Mouse (Mus musculus) CD4-positive, CD25-positive, alpha-beta regulatory T cell, adult 2 months (primary cell): Measurements from ENCODE around the gene Ube4a.
A peak's percentile ranks its signal among the peaks of the same experiment; 100 is the strongest.
"Not testable (repeated sequence)": the region's sequence is repeated elsewhere in the genome, so short reads cannot be mapped to it uniquely, and the experiment has no call there.

Experiments
- DNase-seq: peaks from one replicate; pipeline ENCODE4 v3.0.0-alpha.2; 2012; ENCODE audit warnings: low read depth, low spot score

Gene Ube4a

GRCm38 (mm10) chr9:44981104-44981503 is 15.7 kb upstream of the Ube4a start:
- peak; percentile 38 for DNase-seq

GRCm38 (mm10) chr9:44980242-44980641 is 14.8 kb upstream of the Ube4a start, which contains the start of gene Cd3g:
Cd3g (minus strand) TSS chr9:44980431.
- DNase-seq = peak; percentile 89

- DNase-seq = peak; percentile 36
Observed at GRCm38 (mm10) chr9:44979806-44980205, 14.4 kb upstream of the Ube4a start.

GRCm38 (mm10) chr9:44977813-44978212 is 12.4 kb upstream of the Ube4a start:
- no peak for DNase-seq

- peak; percentile 65 for DNase-seq
Observed at GRCm38 (mm10) chr9:44969450-44969849, 4.0 kb upstream of the Ube4a start.

- DNase-seq = not testable (repeated sequence)
Observed at GRCm38 (mm10) chr9:44967763-44968162, 2.4 kb upstream of the Ube4a start.

- peak; percentile 90 for DNase-seq
Observed at GRCm38 (mm10) chr9:44966815-44967242, 1.4 kb upstream of the Ube4a start.

- DNase-seq = no peak
Observed at GRCm38 (mm10) chr9:44965833-44966466, 550 bp upstream of the Ube4a start.

GRCm38 (mm10) chr9:44954432-44954831 is 11.0 kb downstream of the Ube4a start:
- DNase-seq = peak; percentile 65

GRCm38 (mm10) chr9:44947836-44948235 is 17.6 kb downstream of the Ube4a start:
- no peak for DNase-seq

- no peak for DNase-seq
Observed at GRCm38 (mm10) chr9:44946185-44946695, 19.2 kb downstream of the Ube4a start.

GRCm38 (mm10) chr9:44942421-44942820 is 23.0 kb downstream of the Ube4a start:
- DNase-seq = no peak

- no peak for DNase-seq
Observed at GRCm38 (mm10) chr9:44941756-44942155, 23.6 kb downstream of the Ube4a start.

GRCm38 (mm10) chr9:44921543-44921942 is 43.9 kb downstream of the Ube4a start:
- peak; percentile 8 for DNase-seq

GRCm38 (mm10) chr9:44921123-44921468 is 44.3 kb downstream of the Ube4a start:
- DNase-seq = no peak

GRCm38 (mm10) chr9:44920374-44921122 is 44.9 kb downstream of the Ube4a start, which contains the start of gene Atp5l:
Atp5l (minus strand) TSS chr9:44920742.
- DNase-seq = peak; percentile 93

GRCm38 (mm10) chr9:44919606-44920005 is 45.8 kb downstream of the Ube4a start:
- no peak for DNase-seq

GRCm38 (mm10) chr9:44916196-44916595 is 49.2 kb downstream of the Ube4a start:
- peak; percentile 84 for DNase-seq

GRCm38 (mm10) chr9:44914706-44915105 is 50.7 kb downstream of the Ube4a start:
- no peak for DNase-seq

- DNase-seq = no peak
Observed at GRCm38 (mm10) chr9:44911365-44911764, 54.0 kb downstream of the Ube4a start.

GRCm38 (mm10) chr9:44905620-44906019 is 59.8 kb downstream of the Ube4a start:
- DNase-seq = no peak

- DNase-seq = no peak
Observed at GRCm38 (mm10) chr9:44904964-44905363, 60.4 kb downstream of the Ube4a start.

- DNase-seq = no peak
Observed at GRCm38 (mm10) chr9:44903856-44904255, 61.5 kb downstream of the Ube4a start.
